Mouse (Mus musculus): Measurements from ENCODE around the gene Cldn9.

Gene Cldn9

GRCm38 (mm10) chr17:23683856-23684672, at the start of gene Cldn9:
Gene Cldn9 (minus strand): TSS chr17:23684026.
- DNase-seq (ENCODE audit: low spot score in 2 of 2) = no peak

GRCm38 (mm10) chr17:23730441-23730840, 46.6 kb upstream of the Cldn9 start:
- no peak for DNase-seq (ENCODE audit: low spot score in 2 of 2)

GRCm38 (mm10) chr17:23726758-23727142, 42.9 kb upstream of the Cldn9 start:
- peak; percentile 70 to 75 for DNase-seq (ENCODE audit: low spot score in 2 of 2)

- peak; percentile 89 to 94 for DNase-seq (ENCODE audit: low spot score in 2 of 2)
Measured at GRCm38 (mm10) chr17:23725999-23726757, 42.4 kb upstream of the Cldn9 start, which contains the start of gene Pkmyt1. Gene Pkmyt1 (plus strand): TSS chr17:23726336.

GRCm38 (mm10) chr17:23725477-23725876, 41.7 kb upstream of the Cldn9 start:
- DNase-seq (ENCODE audit: low spot score in 2 of 2) = no peak

GRCm38 (mm10) chr17:23722376-23723125, 38.7 kb upstream of the Cldn9 start, which contains the start of gene 1520401A03Rik:
Gene 1520401A03Rik (minus strand): TSS chr17:23722783.
- DNase-seq (ENCODE audit: low spot score in 2 of 2) = no peak

- DNase-seq (ENCODE audit: low spot score in 2 of 2) = no peak
Measured at GRCm38 (mm10) chr17:23721886-23722285, 38.1 kb upstream of the Cldn9 start.

- no peak for DNase-seq (ENCODE audit: low spot score in 2 of 2)
Measured at GRCm38 (mm10) chr17:23719455-23719854, 35.6 kb upstream of the Cldn9 start.

- DNase-seq (ENCODE audit: low spot score in 2 of 2) = no peak
Measured at GRCm38 (mm10) chr17:23717003-23717402, 33.2 kb upstream of the Cldn9 start.

- DNase-seq (ENCODE audit: low spot score in 2 of 2) = peak; percentile 54 to 71
Measured at GRCm38 (mm10) chr17:23706212-23706611, 22.4 kb upstream of the Cldn9 start.

GRCm38 (mm10) chr17:23705525-23706104, 21.8 kb upstream of the Cldn9 start:
- DNase-seq (ENCODE audit: low spot score in 2 of 2) = no peak

- no peak for DNase-seq (ENCODE audit: low spot score in 2 of 2)
Measured at GRCm38 (mm10) chr17:23704741-23705140, 20.9 kb upstream of the Cldn9 start.

GRCm38 (mm10) chr17:23703301-23703700, 19.5 kb upstream of the Cldn9 start:
- no peak for DNase-seq (ENCODE audit: low spot score in 2 of 2)

GRCm38 (mm10) chr17:23700079-23700478, 16.3 kb upstream of the Cldn9 start:
- peak; percentile 85 to 90 for DNase-seq (ENCODE audit: low spot score in 2 of 2)

- DNase-seq (ENCODE audit: low spot score in 2 of 2) = peak in 1 of 2 experiments; percentile 39
Measured at GRCm38 (mm10) chr17:23699131-23700077, 15.6 kb upstream of the Cldn9 start.

GRCm38 (mm10) chr17:23695801-23696200, 12.0 kb upstream of the Cldn9 start:
- DNase-seq (ENCODE audit: low spot score in 2 of 2) = no peak

GRCm38 (mm10) chr17:23694491-23694890, 10.7 kb upstream of the Cldn9 start:
- DNase-seq (ENCODE audit: low spot score in 2 of 2) = no peak

- DNase-seq (ENCODE audit: low spot score in 2 of 2) = no peak
Measured at GRCm38 (mm10) chr17:23683226-23683625, 600 bp downstream of the Cldn9 start.

GRCm38 (mm10) chr17:23682530-23682929, 1.3 kb downstream of the Cldn9 start:
- no peak for DNase-seq (ENCODE audit: low spot score in 2 of 2)

- DNase-seq (ENCODE audit: low spot score in 2 of 2) = no peak
Measured at GRCm38 (mm10) chr17:23682092-23682491, 1.7 kb downstream of the Cldn9 start.
